Mouse (Mus musculus): ENCODE data around the gene Knl1.
"Not testable (repeated sequence)": the region's sequence is repeated elsewhere in the genome, so short reads cannot be mapped to it uniquely, and the experiment has no call there.

Gene Knl1

GRCm38 (mm10) chr2:119046649-119047611 is at the start of gene Knl1:
TSS of gene Knl1 (plus strand) at chr2:119047119.
- DNase-seq (ENCODE audit: extremely low spot score, low spot score), result peak; percentile 100

- no peak for DNase-seq (ENCODE audit: extremely low spot score, low spot score)
These were observed 48.6 kb upstream of the Knl1 start for GRCm38 (mm10) chr2:118998115-118998866.

- DNase-seq (ENCODE audit: extremely low spot score, low spot score), result no peak
These were observed 47.8 kb upstream of the Knl1 start for GRCm38 (mm10) chr2:118999025-118999639.

- DNase-seq (ENCODE audit: extremely low spot score, low spot score), result no peak
These were observed 40.0 kb upstream of the Knl1 start for GRCm38 (mm10) chr2:119006886-119007285.

GRCm38 (mm10) chr2:119009376-119009775 is 37.5 kb upstream of the Knl1 start:
- DNase-seq (ENCODE audit: extremely low spot score, low spot score), result no peak

GRCm38 (mm10) chr2:119014989-119015388 is 31.9 kb upstream of the Knl1 start:
- DNase-seq (ENCODE audit: extremely low spot score, low spot score), result no peak

- DNase-seq (ENCODE audit: extremely low spot score, low spot score), result no peak
These were observed 31.2 kb upstream of the Knl1 start for GRCm38 (mm10) chr2:119015604-119016180.

GRCm38 (mm10) chr2:119016312-119016711 is 30.6 kb upstream of the Knl1 start:
- not testable (repeated sequence) for DNase-seq (ENCODE audit: extremely low spot score, low spot score)

- no peak for DNase-seq (ENCODE audit: extremely low spot score, low spot score)
These were observed 29.3 kb upstream of the Knl1 start for GRCm38 (mm10) chr2:119017647-119018046.

- peak; percentile 60 for DNase-seq (ENCODE audit: extremely low spot score, low spot score)
These were observed 28.4 kb upstream of the Knl1 start for GRCm38 (mm10) chr2:119018391-119019122.

- peak; percentile 42 for DNase-seq (ENCODE audit: extremely low spot score, low spot score)
These were observed 27.8 kb upstream of the Knl1 start for GRCm38 (mm10) chr2:119019131-119019530.

- DNase-seq (ENCODE audit: extremely low spot score, low spot score), result no peak
These were observed 27.4 kb upstream of the Knl1 start for GRCm38 (mm10) chr2:119019538-119019937.

- DNase-seq (ENCODE audit: extremely low spot score, low spot score), result no peak
These were observed 23.7 kb upstream of the Knl1 start for GRCm38 (mm10) chr2:119023154-119023660.

- DNase-seq (ENCODE audit: extremely low spot score, low spot score), result no peak
These were observed 22.2 kb upstream of the Knl1 start for GRCm38 (mm10) chr2:119024536-119025238.

- no peak for DNase-seq (ENCODE audit: extremely low spot score, low spot score)
These were observed 21.7 kb upstream of the Knl1 start for GRCm38 (mm10) chr2:119025239-119025616.

- DNase-seq (ENCODE audit: extremely low spot score, low spot score), result no peak
These were observed 20.0 kb upstream of the Knl1 start for GRCm38 (mm10) chr2:119026951-119027350.

- peak; percentile 93 for DNase-seq (ENCODE audit: extremely low spot score, low spot score)
These were observed 17.9 kb upstream of the Knl1 start, which contains the start of gene Ccdc32 for GRCm38 (mm10) chr2:119028941-119029551. TSS of gene Ccdc32 (minus strand) at chr2:119029393.

GRCm38 (mm10) chr2:119032191-119032590 is 14.7 kb upstream of the Knl1 start:
- no peak for DNase-seq (ENCODE audit: extremely low spot score, low spot score)

- peak; percentile 97 for DNase-seq (ENCODE audit: extremely low spot score, low spot score)
These were observed 12.1 kb upstream of the Knl1 start, which contains the start of gene Rpusd2 for GRCm38 (mm10) chr2:119034656-119035396. TSS of gene Rpusd2 (plus strand) at chr2:119034790.

Measured in neural tube, embryonic 10.5 days (tissue).